Mouse (Mus musculus) left cerebral cortex, postnatal 4 days (tissue): Measurements from ENCODE around the gene Icam1. TPM values are rescaled to one million over a fixed set of nuclear protein-coding genes. Genes with fewer than 3 reads are reported as not detected.

Experiments
- DNase-seq: peaks from one replicate; pipeline ENCODE4 v3.0.0-alpha.2; 2022
- intact Hi-C: fragments of 180-260 bp; cut with DNase I; formaldehyde crosslinking; loops from one replicate; pipeline ENCODE4 v1.15.1; 2025
- total RNA-seq, 2 experiments: library from RNA; stranded (reverse); gene quantifications; 2 replicates each; pipeline ENCODE4 v1.2.3; 2021

The Icam1 gene
- total RNA-seq, result 1 to 10 TPM; 2.5 to 2.8 TPM

GRCm38 (mm10) chr9:21015571-21016130, at the start of gene Icam1:
TSS of gene Icam1 (plus strand) at chr9:21015985.
- no peak for DNase-seq
- intact Hi-C loops, result no loop called here

DNA sequence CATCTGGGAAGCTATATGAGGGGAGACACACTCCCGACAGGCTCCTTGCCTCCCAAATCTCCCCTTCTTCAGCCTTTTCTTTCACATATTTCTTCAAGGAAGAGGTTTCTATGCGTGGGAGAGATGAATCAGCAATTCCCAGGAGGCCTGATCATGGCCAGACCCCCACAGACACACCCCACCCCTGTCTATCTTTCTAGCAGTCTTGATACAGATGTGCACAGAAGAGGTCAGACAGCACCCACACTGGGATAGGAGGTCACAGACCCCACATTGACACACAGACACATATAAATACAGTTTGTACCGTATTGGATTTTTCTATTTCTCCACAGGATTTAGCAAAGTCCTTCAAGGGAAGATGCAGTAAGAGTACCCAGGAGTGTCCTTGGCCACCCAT, 49.8 kb upstream of the Icam1 start:
- no peak for DNase-seq
- intact Hi-C loops, result no loop called here

DNA sequence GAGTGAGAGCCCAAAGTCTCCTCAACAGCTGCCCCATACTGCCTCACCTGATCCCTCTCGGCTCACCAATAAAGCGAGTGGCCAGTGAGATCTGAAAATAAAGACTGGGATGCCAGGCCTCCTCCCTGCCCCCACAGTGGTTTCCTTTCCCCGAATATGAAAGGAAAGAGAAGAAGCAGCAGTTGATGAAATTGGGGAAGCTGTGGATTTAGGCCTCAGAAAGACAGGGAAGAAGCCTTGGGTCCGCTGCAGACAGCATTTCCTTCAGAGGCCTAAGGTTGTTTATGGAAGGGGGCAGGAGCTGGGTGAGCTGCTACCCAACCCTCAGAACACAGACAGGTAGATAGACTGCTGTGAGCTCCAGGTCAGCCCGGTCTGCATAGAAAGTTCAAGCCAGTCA, 49.0 kb upstream of the Icam1 start:
- no peak for DNase-seq
- intact Hi-C loops, result no loop called here

GRCm38 (mm10) chr9:20971751-20972140, 44.0 kb upstream of the Icam1 start:
- intact Hi-C loops, result no loop called here

GRCm38 (mm10) chr9:20972141-20972992, 43.4 kb upstream of the Icam1 start:
- intact Hi-C loops, result no loop called here
- peak; percentile 31 for DNase-seq

More at GRCm38 (mm10) chr9:20971751-20972140, 44.0 kb upstream of the Icam1 start:
- no peak for DNase-seq

DNA sequence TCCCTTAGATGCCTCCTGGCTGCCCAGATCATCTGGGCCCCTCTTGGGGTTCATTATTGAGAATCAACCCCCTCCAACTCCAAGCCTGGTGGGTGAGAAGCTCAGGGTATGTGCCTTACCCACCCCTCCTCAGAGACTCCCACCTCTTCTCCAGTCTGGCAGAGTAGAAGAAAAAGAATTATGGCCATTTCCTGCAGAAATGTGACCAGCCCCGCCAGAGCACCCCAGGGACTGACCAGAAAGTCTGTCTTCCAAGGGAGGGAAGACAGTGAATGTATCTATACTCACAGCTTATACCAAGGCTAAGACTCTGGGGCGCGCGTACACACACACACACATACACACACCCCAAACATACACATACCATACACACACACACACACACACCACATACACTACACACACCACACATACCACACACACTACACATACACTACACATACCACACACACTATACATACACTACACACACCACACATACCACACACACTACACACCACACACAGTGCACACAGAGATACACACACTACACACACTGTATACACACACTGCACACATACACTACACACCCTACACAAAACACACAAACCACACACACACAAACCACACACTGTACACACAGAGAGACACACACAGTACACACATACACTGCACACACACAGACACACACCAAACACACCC, 42.6 kb upstream of the Icam1 start:
- intact Hi-C loops, result no loop called here
- DNase-seq, result no peak

GRCm38 (mm10) chr9:20973682-20974075, 42.1 kb upstream of the Icam1 start:
- intact Hi-C loops, result no loop called here

DNA sequence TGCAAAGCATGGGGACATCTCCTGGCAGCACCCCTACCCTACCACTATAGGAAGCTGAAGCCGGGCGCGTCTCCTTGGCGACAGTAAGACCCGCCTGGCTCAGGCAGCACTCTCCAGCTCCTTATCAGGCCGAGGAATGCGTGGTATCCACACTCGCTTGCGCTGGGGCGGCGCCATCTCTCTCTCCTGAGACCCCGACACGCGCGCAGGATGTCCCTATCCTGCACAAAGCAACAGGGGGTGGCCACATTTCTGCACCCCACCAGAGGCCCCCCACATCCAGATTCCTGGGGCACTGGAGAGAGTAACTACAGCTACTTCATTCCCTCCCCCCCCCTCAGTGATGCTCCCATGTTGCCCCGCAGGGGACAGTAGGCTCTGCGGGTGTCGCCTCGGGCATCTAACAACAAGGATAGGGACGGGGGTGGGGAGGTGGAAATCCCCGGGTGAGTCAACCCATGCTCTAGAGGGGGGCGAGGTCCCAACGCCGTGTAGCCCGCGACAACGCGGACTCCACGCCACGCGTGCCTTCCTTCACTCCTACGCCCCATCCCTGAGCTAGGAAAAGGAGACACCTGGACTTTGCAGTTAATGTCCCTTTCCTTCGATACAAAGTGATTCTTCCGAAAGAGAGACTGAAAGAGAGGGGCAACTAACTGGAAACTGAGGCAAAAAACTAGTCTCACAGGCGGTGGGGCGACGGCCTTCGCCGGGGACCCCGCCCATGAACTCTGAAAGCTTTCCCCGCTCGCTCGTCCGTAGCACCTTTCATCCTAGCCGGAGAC, 40.2 kb upstream of the Icam1 start:
- no peak for DNase-seq
- intact Hi-C loops, result no loop called here

More at GRCm38 (mm10) chr9:20973682-20974075, 42.1 kb upstream of the Icam1 start:
- no peak for DNase-seq

- DNase-seq, result peak; percentile 49
- intact Hi-C loops, result no loop called here
These were observed 39.4 kb upstream of the Icam1 start, which contains the start of gene S1pr2 for GRCm38 (mm10) chr9:20976216-20976960. TSS of gene S1pr2 (minus strand) at chr9:20976781.

DNA sequence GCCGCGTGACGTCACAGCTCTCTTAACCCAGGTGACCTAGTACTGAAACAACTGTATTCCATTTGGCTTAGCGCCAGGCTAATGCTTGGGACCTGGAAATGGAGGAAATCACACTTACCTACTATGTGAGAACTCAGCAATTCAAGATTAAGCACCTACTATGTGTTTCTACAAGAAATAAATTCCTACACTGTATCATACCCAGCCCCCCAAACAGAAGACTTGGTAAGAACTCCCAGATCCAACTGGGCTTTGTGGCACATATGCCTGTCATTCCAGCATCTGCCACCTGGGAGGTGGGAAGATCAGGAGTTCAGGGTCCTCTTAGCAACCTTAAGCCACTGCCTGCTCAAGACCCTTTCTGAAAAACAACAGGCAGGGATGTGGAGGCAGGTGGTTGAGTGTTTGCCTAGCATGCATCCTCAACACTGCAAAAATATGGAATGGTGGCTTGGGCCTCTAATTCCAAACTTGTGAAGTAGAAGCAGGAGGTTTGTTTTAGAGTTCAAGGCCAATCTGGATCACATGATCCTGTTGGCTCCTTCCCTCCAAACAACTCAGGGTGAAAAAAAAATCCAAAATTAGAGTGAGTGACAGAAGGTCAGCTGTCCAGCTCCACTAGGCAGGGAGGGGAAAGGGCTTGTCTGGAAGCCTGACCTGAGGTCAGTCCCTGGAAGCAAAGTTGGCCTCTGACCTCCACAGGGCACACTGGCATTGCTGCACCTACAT, 38.7 kb upstream of the Icam1 start:
- intact Hi-C loops, result no loop called here
- no peak for DNase-seq

DNA sequence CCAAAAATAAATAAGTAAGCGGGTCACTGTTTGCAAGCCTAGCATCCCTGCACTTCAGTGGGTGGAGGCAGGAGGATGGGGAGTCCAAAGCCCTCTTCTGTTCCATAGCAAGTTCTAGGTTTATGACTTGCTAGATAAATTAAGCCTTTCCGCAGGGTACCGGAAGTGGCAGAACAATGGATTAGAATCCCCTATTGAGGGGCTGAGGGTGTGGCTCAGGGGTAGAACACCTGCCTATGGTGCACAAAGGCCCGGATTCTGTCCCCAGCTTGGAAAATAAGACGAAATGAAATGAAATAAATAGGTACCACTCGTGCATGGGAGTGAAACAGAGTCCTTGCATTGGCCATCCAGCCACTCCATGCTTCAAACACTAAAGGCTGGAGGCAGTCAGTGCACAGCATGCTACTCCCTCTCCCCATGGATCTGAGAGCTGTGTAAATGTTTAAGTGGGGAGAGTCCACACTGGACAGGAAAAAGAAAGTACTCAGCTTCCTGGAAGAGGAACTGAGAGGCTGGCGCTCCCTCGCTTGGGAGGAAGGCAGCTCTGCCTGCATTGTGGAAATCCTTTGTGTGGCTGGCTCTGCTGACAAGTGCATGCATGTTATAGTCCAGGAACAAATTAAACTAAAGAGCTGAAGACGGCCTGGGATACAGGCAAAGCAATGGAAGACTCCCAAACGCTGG, 37.2 kb upstream of the Icam1 start:
- DNase-seq, result no peak
- intact Hi-C loops, result no loop called here

DNA sequence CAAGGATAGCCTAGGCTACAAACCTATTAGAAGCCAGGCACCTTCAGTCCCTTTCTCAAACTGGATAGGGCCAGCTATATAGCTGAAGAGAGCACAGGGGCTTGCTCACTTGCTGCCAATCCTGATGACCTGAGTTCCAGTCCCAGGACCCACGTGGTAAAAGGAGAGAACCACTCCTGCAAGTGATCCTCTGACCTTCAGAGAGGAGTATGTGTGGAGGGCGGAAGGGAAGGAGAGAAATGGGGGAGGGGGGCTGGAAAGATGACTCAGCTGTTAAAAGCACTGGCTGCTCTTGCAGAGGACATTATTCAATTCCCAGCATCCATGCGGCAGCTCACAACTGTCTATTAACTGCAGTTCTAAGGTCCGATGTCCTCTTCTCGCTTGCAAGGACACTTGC, 36.6 kb upstream of the Icam1 start:
- intact Hi-C loops, result no loop called here
- no peak for DNase-seq

- DNase-seq, result no peak
- intact Hi-C loops, result no loop called here
These were observed 36.0 kb upstream of the Icam1 start for GRCm38 (mm10) chr9:20979769-20980168.

- no peak for DNase-seq
- intact Hi-C loops, result no loop called here
These were observed 33.6 kb upstream of the Icam1 start for GRCm38 (mm10) chr9:20982171-20982570.

GRCm38 (mm10) chr9:20983169-20983568, 32.6 kb upstream of the Icam1 start:
- no peak for DNase-seq
- intact Hi-C loops, result no loop called here

DNA sequence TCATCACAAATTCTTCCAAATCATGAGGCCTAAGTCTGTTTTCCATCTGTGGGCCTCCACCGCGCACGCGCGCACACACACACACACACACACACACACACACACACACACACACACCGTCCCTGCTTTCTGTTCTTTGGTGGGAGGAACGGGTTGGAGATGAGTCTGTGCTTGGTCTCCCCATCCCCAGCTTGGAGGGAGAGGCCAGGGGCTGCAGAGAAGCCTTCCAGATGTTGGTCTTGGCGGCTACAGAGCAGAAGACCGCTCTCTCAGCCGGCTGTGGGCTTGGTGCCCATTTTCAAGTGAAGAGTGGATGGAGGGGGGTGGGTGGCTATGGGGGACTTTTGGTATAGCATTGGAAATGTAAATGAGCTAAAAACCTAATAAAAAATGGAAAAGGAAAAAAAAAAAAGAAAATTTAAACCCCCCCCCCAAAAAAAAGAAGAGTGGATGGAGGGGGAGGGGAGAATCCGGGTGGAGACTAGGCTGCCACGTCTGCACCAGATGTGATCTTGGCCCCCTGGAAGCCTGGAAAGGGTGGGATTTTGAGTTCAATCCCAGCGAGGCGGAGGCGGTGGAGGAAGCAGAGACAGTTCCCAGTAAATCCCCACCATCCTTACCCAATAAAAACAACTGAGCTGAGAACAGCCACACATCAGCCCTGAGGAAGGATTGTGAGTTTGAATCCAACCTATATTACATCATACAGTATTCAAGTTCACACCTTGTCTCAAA, 28.7 kb upstream of the Icam1 start:
- intact Hi-C loops, result no loop called here
- no peak for DNase-seq

DNA sequence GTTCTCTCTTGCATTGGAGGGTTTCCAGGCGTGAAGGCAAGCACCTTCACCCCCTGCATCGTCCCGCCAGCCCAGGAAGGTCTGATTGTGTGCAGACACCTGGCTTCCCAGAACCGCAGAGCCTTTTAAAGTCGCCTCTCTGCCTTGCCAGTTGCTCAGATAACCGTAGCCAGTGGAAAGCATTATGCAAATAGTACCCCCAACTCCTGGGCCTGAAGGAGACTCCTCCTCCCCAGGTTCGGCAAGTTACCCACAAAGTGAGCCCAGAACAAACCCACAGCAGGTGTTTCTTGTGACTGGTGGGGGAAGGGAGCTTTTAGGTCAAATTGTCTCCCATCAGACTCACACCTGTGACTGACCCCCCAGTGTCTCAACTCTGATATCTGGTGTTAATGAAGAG, 27.8 kb upstream of the Icam1 start:
- no peak for DNase-seq
- intact Hi-C loops, result no loop called here

GRCm38 (mm10) chr9:20990861-20991260, 24.9 kb upstream of the Icam1 start:
- peak; percentile 19 for DNase-seq
- intact Hi-C loops, result no loop called here
